ENCODE assay signal across 32 mouse cellular contexts in genomic region chr4:80202223-80202622, GRCm38 (mm10).
DNase-seq lines count a peak whose midpoint lies in the region; ATAC-seq and TF ChIP-seq lines count a peak whose summit lies in the region.
"Had no signal": no experiment of that assay in that cellular context is flagged by ENCODE, and none has a peak within 500 bp of the region (broad histone marks: within the 10 kb centered on the region; RNA-seq: fewer than 3 reads in every experiment).

No protein-coding gene starts in this region.

- no peak overlapping the region for H3K4me2 ChIP-seq in forebrain, embryonic 14.5 days (ENCODE audit: low read length)
- H3K4me2 ChIP-seq in forebrain, embryonic 12.5 days, result no peak overlapping the region
- H3K4me2 ChIP-seq: heart, embryonic 11.5 days; hindbrain, embryonic 13.5 days; kidney, embryonic 15.5 days; limb, embryonic 15.5 days; liver, embryonic 13.5 days; neural tube, embryonic 15.5 days had no signal

- WGBS in forebrain, embryonic 14.5 days, result 27% methylated on average over 1 of the region's 1 CpGs
- 64% methylated on average over 1 of the region's 1 CpGs for WGBS in forebrain, embryonic 12.5 days

- H3K36me3 ChIP-seq in forebrain, embryonic 14.5 days (ENCODE audit: control insufficient read depth, insufficient read depth, low read length), result no peaks in the 10 kb centered on the region
- H3K36me3 ChIP-seq in forebrain, embryonic 12.5 days (replicated peaks), result no peaks in the 10 kb centered on the region
- H3K36me3 ChIP-seq: G1E; hindbrain, embryonic 13.5 days; kidney, embryonic 15.5 days; limb, embryonic 10.5 days; limb, embryonic 15.5 days; liver, embryonic 13.5 days; neural tube, embryonic 15.5 days had no signal

- ATAC-seq in forebrain, embryonic 14.5 days, result peak; percentile 63; the same call in 1 of the 2 replicates
- ATAC-seq in forebrain, embryonic 12.5 days (ENCODE audit: low FRiP score), result no peak
- ATAC-seq: Patski had no signal

- TF ChIP-seq CTCF in layer of hippocampus, adult 2 months (conservative IDR thresholded peaks at IDR 0.05), result no peak

- H3K9me3 ChIP-seq in forebrain, embryonic 14.5 days (replicated peaks; ENCODE audit: control insufficient read depth, low read length), result no peaks in the 10 kb centered on the region
- no peaks in the 10 kb centered on the region for H3K9me3 ChIP-seq in forebrain, embryonic 12.5 days
- H3K9me3 ChIP-seq: G1E; hindbrain, embryonic 13.5 days; kidney, embryonic 15.5 days; limb, embryonic 10.5 days; limb, embryonic 15.5 days; liver, embryonic 13.5 days; neural tube, embryonic 15.5 days had no signal

- H3K9ac ChIP-seq in forebrain, embryonic 14.5 days (ENCODE audit: low read length), result no peak overlapping the region
- H3K9ac ChIP-seq in forebrain, embryonic 12.5 days, result no peak overlapping the region
- H3K9ac ChIP-seq: hindbrain, embryonic 13.5 days; kidney, embryonic 15.5 days; limb, embryonic 15.5 days; liver, embryonic 13.5 days; neural tube, embryonic 15.5 days had no signal

- no peak overlapping the region for H3K27ac ChIP-seq in forebrain, embryonic 14.5 days (ENCODE audit: low read depth, low read length)
- H3K27ac ChIP-seq in forebrain, embryonic 12.5 days, result no peak overlapping the region
- H3K27ac ChIP-seq in layer of hippocampus, adult 2 months, result no peak overlapping the region
- H3K27ac ChIP-seq: hindbrain, embryonic 13.5 days; kidney, embryonic 15.5 days; limb, embryonic 10.5 days; limb, embryonic 15.5 days; liver, embryonic 13.5 days; macrophage; neural tube, embryonic 15.5 days; stomach, postnatal 0 days had no signal

- peak; percentile 77 for DNase-seq in forebrain, embryonic 14.5 days (ENCODE audit: low spot score)
- DNase-seq in layer of hippocampus, adult 2 months (ENCODE audit: low spot score in 2 of 2), result peak; percentile 7 to 9
- no peak for DNase-seq in layer of hippocampus, postnatal 10 days (ENCODE audit: low spot score in 2 of 2)
- peak; percentile 40 for DNase-seq in brain, adult 2 months (ENCODE audit: low read depth, low spot score)
- peak; percentile 7 for DNase-seq in skeletal muscle tissue, adult 2 months (ENCODE audit: low read depth, low spot score)
- DNase-seq in cerebellum, postnatal 4 days (ENCODE audit: low spot score in 2 of 2), result no peak
- DNase-seq: adrenal gland, postnatal 14 days; cerebellum, adult 2 months; cerebellum, postnatal 25 days; gastrocnemius, postnatal 14 days; heart, adult 11 months; heart, postnatal 36 days; kidney, adult 11 months; kidney, postnatal 25 days; liver, embryonic 13.5 days; lung, adult 2 months; lung, postnatal 10 days; midbrain, embryonic 14.5 days; retina, postnatal 1 day; thymus, adult 18-20 months; thymus, postnatal 25 days had no signal

- no peaks in the 10 kb centered on the region for H3K27me3 ChIP-seq in forebrain, embryonic 14.5 days (replicated peaks; ENCODE audit: control insufficient read depth, insufficient read depth, low read length)
- H3K27me3 ChIP-seq in forebrain, embryonic 12.5 days, result no peaks in the 10 kb centered on the region
- H3K27me3 ChIP-seq: hindbrain, embryonic 13.5 days; kidney, embryonic 15.5 days; limb, embryonic 15.5 days; liver, embryonic 13.5 days; neural tube, embryonic 15.5 days; Patski had no signal

- no peaks in the 10 kb centered on the region for H3K4me1 ChIP-seq in forebrain, embryonic 14.5 days (ENCODE audit: control insufficient read depth, insufficient read depth, low read length)
- no peaks in the 10 kb centered on the region for H3K4me1 ChIP-seq in forebrain, embryonic 12.5 days
- H3K4me1 ChIP-seq: hindbrain, embryonic 13.5 days; kidney, embryonic 15.5 days; limb, embryonic 10.5 days; limb, embryonic 15.5 days; liver, embryonic 13.5 days; neural tube, embryonic 15.5 days had no signal

- H3K4me3 ChIP-seq in forebrain, embryonic 14.5 days (ENCODE audit: low read depth, low read length), result no peak overlapping the region
- H3K4me3 ChIP-seq in forebrain, embryonic 12.5 days (replicated peaks), result no peak overlapping the region
- no peak overlapping the region for H3K4me3 ChIP-seq in layer of hippocampus, adult 2 months
- H3K4me3 ChIP-seq: hindbrain, embryonic 13.5 days; kidney, embryonic 15.5 days; limb, embryonic 10.5 days; limb, embryonic 15.5 days; liver, embryonic 13.5 days; neural tube, embryonic 15.5 days had no signal

Comparison
In these comparisons a context has a peak if more than half of its experiments do, and no peak if none do; other contexts are left out.
1. DNase-seq: peak in forebrain, embryonic 14.5 days (single experiment), layer of hippocampus, adult 2 months (2 of 2), brain, adult 2 months (single experiment) and skeletal muscle tissue, adult 2 months (single experiment); none in layer of hippocampus, postnatal 10 days (0 of 2) and cerebellum, postnatal 4 days (0 of 2).